Mouse (Mus musculus): ENCODE measurements around the gene Kalrn.

DNA sequence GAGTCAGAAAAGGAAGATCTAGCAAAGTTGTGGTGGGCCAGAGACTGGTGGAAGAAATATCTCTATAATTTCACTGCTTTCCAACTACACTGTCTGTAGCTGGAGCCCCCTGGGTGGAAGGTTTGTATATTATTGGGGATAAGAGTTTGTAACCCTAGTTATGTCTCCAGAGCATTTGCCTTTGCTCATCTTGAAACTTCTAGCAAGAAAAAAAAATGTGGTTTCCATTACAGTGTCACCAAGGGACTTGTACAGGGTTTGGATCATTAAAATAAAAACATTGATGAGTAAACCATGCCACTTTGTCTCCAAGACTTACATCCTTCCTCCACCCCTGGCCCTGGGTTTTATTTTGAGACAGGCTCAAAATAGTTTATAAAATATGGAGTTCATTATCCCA, 71.2 kb downstream of the Kalrn start:
- TF ChIP-seq GATA1 (IDR thresholded peaks at IDR 0.05; ENCODE audit: low read length) = no peak
- TF ChIP-seq TAL1 (IDR thresholded peaks at IDR 0.05; ENCODE audit: low read length) = no peak
